Mouse (Mus musculus): ENCODE results near the gene Atp13a2. TPM values are rescaled to one million over a fixed set of nuclear protein-coding genes. Genes with fewer than 3 reads are reported as not detected.
A peak's percentile ranks its signal among the peaks of the same experiment; 100 is the strongest.

Gene Atp13a2
- total RNA-seq, 2 experiments from 2014 or later, result 58.8 to 63.5 TPM

GRCm38 (mm10) chr4:140961467-140962206, 25.0 kb upstream of the Atp13a2 start:
- DNase-seq (ENCODE audit: low spot score in 2 of 2), result no peak

DNA sequence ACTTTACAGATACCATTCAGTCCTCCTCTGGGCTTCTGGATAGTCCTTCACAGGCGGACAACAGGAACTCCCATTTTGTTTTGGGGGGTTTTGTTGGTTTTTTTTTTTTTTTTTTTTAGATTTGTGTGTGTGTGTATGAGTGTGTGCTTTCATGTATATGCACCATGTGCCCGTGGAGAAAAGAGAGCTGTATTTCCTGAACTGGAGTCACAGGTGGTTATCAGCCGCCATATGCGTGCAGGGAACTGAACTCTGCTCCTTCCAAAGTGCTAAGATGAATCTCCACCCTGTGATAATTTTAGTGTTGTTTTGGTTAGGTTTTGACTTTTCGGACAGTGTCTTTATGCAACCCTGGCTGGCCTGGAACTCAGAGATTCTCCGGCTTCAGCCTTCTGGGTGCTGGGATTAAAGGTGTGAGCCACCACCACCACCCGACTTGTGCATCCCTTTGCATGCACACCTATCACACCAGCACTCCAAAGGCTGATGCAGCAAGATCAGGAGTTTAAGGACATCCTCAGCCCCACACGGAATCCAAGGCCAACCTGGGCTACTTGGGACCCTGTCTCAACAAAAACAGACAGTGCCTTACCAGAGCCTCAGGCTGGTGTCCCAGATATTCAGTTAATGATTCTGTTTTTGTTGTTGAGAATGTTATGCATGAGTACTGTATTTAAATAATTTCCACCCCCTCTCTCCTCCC, 24.3 kb upstream of the Atp13a2 start:
- DNase-seq (ENCODE audit: low spot score in 2 of 2), result no peak

- peak in 1 of 2 experiments; percentile 64 for DNase-seq (ENCODE audit: low spot score in 2 of 2)
These were observed 23.7 kb upstream of the Atp13a2 start for GRCm38 (mm10) chr4:140962950-140963349.

GRCm38 (mm10) chr4:140963941-140964597, 22.6 kb upstream of the Atp13a2 start:
- DNase-seq (ENCODE audit: low spot score in 2 of 2), result no peak

- DNase-seq (ENCODE audit: low spot score in 2 of 2), result peak in 1 of 2 experiments; percentile 72
These were observed 22.1 kb upstream of the Atp13a2 start for GRCm38 (mm10) chr4:140964620-140965019.

GRCm38 (mm10) chr4:140967386-140968159, 19.1 kb upstream of the Atp13a2 start:
- no peak for DNase-seq (ENCODE audit: low spot score in 2 of 2)

DNA sequence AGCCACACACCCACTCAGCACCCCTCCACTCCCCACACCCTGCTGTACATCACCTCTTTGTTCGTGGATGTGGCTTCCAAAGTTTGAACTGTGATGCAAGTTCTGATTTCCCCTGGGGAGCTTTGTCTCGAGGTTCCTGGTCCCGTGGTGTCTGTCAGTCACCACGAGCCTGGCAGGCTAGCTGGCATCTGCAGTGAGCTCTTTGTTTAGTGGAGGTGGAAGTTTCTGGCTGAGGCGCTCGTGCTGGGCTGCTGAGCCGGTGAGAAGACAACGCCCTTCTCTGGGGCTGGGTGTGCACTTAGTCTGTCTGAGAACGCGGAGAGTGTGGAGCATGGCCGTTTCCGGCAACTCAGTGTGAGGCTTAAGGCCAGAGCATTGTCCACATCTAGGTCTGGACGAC, 15.0 kb upstream of the Atp13a2 start:
- DNase-seq (ENCODE audit: low spot score in 2 of 2), result no peak

GRCm38 (mm10) chr4:140974408-140974807, 12.3 kb upstream of the Atp13a2 start:
- DNase-seq (ENCODE audit: low spot score in 2 of 2), result no peak

DNA sequence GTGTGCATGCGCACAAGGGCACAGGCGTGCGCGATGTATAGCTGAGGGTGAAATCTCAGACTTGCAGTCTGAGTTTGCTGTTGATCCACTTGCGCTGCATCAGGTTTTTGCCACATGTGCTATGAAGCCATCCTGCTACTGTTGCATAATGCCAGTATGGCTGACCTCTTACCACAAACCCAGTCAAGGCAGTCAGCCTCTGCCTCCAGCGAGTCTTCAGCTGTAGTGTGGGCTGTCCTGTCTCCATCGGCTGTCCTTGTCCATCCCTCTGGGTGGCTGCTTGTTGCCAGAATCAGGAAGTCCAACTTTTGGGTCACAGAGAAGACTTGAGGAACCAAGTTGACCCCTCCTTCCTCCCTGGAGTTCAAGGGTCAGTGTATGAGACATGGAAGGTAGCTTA, 11.3 kb upstream of the Atp13a2 start:
- no peak for DNase-seq (ENCODE audit: low spot score in 2 of 2)

GRCm38 (mm10) chr4:140977278-140977677, 9.4 kb upstream of the Atp13a2 start:
- no peak for DNase-seq (ENCODE audit: low spot score in 2 of 2)

GRCm38 (mm10) chr4:140977886-140978692, 8.6 kb upstream of the Atp13a2 start:
- DNase-seq (ENCODE audit: low spot score in 2 of 2), result no peak

DNA sequence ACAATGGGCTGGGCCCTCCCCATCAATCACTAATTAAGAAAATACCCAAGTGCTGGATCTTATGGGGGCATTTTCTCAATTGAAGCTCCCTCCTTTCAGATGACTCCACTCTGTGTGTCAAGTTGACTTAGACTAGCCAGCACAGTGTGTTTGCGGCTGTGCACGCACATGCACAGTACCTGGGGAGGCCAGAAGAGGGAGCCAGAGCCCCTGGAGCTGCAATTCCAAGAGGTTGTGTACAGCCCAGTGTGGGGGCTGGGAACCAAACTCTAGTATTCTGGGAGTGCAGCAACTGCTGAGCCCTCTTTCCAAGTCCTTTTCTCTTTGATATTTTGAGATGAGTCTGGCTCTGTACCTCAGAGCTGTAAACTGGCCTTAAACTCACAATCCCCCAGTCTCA, 5.1 kb upstream of the Atp13a2 start:
- DNase-seq (ENCODE audit: low spot score in 2 of 2), result no peak

DNA sequence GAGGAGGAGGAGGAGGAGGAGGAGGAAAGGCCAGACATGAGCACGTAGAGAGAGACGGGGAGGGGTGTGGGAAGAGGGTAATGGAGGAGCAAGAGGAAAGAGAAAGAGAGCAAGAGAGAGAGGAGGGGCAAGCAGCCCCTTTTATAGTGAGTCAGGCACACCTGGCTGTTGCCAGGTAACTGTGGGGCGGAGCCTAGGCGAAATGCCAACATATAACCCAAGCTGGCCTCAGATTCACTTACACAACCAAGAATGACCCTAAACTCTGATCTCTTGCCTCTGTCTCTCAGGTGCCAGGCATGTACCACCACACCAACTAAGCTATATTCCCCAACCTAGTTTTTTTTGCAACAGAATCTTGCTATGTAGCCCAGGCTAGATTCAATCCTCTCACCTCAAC, 3.9 kb upstream of the Atp13a2 start:
- no peak for DNase-seq (ENCODE audit: low spot score in 2 of 2)

GRCm38 (mm10) chr4:140983442-140983841, 3.2 kb upstream of the Atp13a2 start:
- no peak for DNase-seq (ENCODE audit: low spot score in 2 of 2)

DNA sequence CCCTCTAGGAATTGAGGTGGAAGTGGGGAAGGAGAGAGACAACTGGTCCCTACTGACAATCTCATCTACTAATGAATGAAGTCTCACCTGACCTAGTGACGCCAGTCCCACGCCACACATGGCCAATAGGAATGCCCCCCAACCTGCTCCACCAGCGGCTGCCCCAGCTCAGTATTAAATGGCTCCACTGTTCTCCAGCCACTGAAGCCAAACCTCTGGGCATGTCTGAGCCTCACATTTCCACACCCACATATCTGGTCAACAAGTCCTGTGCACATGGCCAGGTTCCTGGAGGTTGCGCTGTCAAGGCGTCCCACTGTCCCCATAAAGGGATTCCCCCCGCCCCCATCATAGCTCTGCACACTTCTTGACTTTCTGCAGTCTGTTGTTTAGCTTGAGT, 2.1 kb upstream of the Atp13a2 start:
- no peak for DNase-seq (ENCODE audit: low spot score in 2 of 2)

DNA sequence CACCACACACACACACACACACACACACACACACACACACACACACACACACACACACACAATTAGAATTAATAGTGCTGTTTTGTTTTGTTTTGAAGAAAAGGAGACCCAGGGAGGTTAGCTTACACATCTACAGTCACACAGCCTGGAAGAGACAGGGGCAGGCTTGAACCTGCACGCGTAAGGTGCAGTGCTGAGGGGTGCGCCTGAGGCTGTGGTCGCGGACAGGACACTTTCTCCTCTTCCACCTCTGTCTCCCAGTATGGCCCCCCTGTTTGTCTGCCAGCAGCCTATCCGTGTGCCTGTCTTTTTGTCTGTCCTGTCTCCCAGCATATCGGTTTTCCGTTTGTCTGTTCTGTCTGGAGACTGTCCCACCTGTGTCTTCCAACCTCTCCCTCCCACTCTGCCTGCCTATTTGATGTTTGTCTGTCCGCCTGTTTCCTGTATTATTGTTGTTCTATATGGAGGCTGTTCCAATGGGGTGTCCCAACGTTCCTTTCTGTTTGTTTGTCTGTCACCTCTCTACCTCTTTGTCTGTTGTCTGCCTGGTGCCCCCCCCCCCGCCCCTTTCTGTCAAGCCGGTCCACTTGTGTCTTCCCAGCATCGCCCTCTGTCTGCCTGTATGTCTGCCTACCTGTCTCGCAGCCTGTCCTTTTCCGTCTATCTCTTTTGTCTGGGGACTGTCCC, 506 bp upstream of the Atp13a2 start:
- no peak for DNase-seq (ENCODE audit: low spot score in 2 of 2)

GRCm38 (mm10) chr4:140987476-140987875, 803 bp downstream of the Atp13a2 start:
- DNase-seq (ENCODE audit: low spot score in 2 of 2), result no peak

GRCm38 (mm10) chr4:140988706-140989290, 2.1 kb downstream of the Atp13a2 start:
- DNase-seq (ENCODE audit: low spot score in 2 of 2), result no peak

- DNase-seq (ENCODE audit: low spot score in 2 of 2), result no peak
These were observed 2.8 kb downstream of the Atp13a2 start for GRCm38 (mm10) chr4:140989447-140989846.

GRCm38 (mm10) chr4:140992215-140992614, 5.5 kb downstream of the Atp13a2 start:
- no peak for DNase-seq (ENCODE audit: low spot score in 2 of 2)

Measured in adrenal gland, postnatal 4 days (tissue).